Mouse (Mus musculus) hindbrain, embryonic 10.5 days (tissue): Measurements from ENCODE around the gene Slc22a5. TPM values are rescaled to one million over a fixed set of nuclear protein-coding genes. Genes with fewer than 3 reads are reported as not detected.
A peak's percentile ranks its signal among the peaks of the same experiment; 100 is the strongest.
"Not testable (repeated sequence)": the region's sequence is repeated elsewhere in the genome, so short reads cannot be mapped to it uniquely, and the experiment has no call there.

ENCODE experiments used
- DNase-seq: peaks from one replicate; pipeline ENCODE4 v3.0.0-alpha.2; 2017; ENCODE audit warnings: low spot score
- H3K27ac ChIP-seq: fragments of 300-500 bp; sonication (generic); 2 replicates; pipeline ENCODE4 v1.5.1; 2016; ENCODE audit warnings: mild to moderate bottlenecking, moderate library complexity
- H3K27me3 ChIP-seq: fragments of 300-500 bp; sonication (generic); 2 replicates; pipeline ENCODE4 v1.6.1; 2016; ENCODE audit warnings: mild to moderate bottlenecking; ENCODE audit not compliant: poor library complexity, insufficient read depth, severe bottlenecking
- H3K36me3 ChIP-seq: fragments of 300-500 bp; sonication (generic); 2 replicates; pipeline ENCODE4 v1.6.1; 2016; ENCODE audit warnings: mild to moderate bottlenecking, moderate library complexity
- H3K4me1 ChIP-seq: fragments of 300-500 bp; sonication (generic); replicated peaks from 2 replicates; pipeline ENCODE4 v1.6.1; 2016; ENCODE audit warnings: mild to moderate bottlenecking
- H3K4me3 ChIP-seq: fragments of 300-500 bp; sonication (generic); 2 replicates; pipeline ENCODE4 v1.5.1; 2016; ENCODE audit warnings: mild to moderate bottlenecking, moderate library complexity
- H3K9me3 ChIP-seq: fragments of 300-500 bp; sonication (generic); 2 replicates; pipeline ENCODE4 v1.6.1; 2016; ENCODE audit warnings: mild to moderate bottlenecking, moderate library complexity
- WGBS: fragments of 180-500 bp; shearing (Covaris S2); methylation state at CpG from one replicate; pipeline ENCODE4 v1.1.7; 2016; 5-methylcytosine and 5-hydroxymethylcytosine counted together
- polyA plus RNA-seq: library from polyadenylated mRNA; unstranded; fragments of >200 nt; fragmentation: Nextera tagmentation; extraction: Ambion mirVana; gene quantifications from 2 replicates; pipeline ENCODE4 v1.2.1, GENCODE M21; 2016

Slc22a5 gene
- polyA plus RNA-seq, 1 experiment from 2014 or later = 6.3 TPM

GRCm38 (mm10) chr11:53874706-53875105, 16.8 kb downstream of the Slc22a5 start:
- Histone ChIP-seq H3K4me3 (no peak overlapping the region), H3K27me3 (no peaks in the 10 kb centered on the region)
- 74% methylated on average over 4 of the region's 4 CpGs for WGBS

DNA sequence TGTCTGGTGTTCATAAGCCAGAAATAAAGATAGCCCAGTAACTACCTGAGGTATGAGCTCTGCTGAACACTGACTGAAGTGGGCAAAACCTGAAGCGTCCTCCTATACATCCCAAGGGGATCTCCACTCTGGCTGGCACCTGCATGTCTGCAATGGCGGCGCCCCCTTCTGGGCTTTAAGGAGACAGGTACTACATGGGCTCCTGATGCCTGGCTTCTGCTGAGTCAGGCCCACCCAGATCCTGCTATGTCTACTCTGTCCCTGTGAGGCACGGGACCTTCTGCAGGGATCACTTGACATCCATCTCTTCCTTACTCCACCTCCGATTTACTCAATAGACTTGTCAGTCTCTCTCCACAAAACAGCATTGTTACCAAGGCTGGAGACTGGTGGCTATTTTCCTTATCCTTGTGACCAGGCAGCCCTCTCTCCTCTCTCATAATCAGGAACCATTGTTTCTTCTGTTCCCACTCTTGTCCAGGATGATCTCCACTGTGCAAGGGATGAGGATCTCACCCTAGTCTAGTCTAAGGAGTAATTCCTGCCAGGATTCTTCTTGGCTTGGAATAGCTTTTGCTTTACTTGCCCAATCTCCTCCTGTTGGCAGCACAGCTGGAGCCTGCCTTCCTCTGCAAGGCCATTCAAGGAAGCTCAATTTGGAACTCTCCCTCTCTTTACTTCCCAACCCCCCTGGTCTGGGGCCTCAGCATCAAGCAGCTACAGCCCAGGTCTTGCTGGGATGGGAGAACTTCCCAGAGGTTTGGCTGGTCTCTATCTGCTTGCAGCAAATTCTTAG, 17.4 kb downstream of the Slc22a5 start:
- H3K27ac ChIP-seq, H3K4me3 ChIP-seq, H3K27me3 ChIP-seq, DNase-seq, H3K4me1 ChIP-seq, H3K9me3 ChIP-seq: not testable (repeated sequence)
- 51% methylated on average over 5 of the region's 5 CpGs for WGBS
- H3K36me3 ChIP-seq = peaks cover 26% of the 10 kb centered on the region; the same call in 1 of the 2 replicates

More at GRCm38 (mm10) chr11:53874706-53875105, 16.8 kb downstream of the Slc22a5 start:
- H3K27ac ChIP-seq = no peak overlapping the region
- DNase-seq = no peak
- H3K4me1 ChIP-seq = no peaks in the 10 kb centered on the region
- H3K9me3 ChIP-seq = no peaks in the 10 kb centered on the region
- H3K36me3 ChIP-seq = peaks cover 26% of the 10 kb centered on the region; the same call in 1 of the 2 replicates

- Histone ChIP-seq H3K4me1 (no peaks in the 10 kb centered on the region), H3K4me3 (no peak overlapping the region), H3K27ac (no peak overlapping the region), H3K9me3 (no peaks in the 10 kb centered on the region), H3K27me3 (no peaks in the 10 kb centered on the region), H3K36me3 (peaks cover 26% of the 10 kb centered on the region; the same call in 1 of the 2 replicates)
- 98% methylated on average over 2 of the region's 2 CpGs for WGBS
- DNase-seq = no peak
These were observed 19.5 kb downstream of the Slc22a5 start for GRCm38 (mm10) chr11:53871786-53872507.

GRCm38 (mm10) chr11:53869172-53869571, 22.3 kb downstream of the Slc22a5 start:
- WGBS = 91% methylated on average over 5 of the region's 5 CpGs
- no peaks in the 10 kb centered on the region for H3K9me3 ChIP-seq
- H3K27ac ChIP-seq = no peak overlapping the region
- H3K36me3 ChIP-seq = peaks cover 26% of the 10 kb centered on the region; the same call in 1 of the 2 replicates
- H3K4me3 ChIP-seq = no peak overlapping the region
- H3K27me3 ChIP-seq = no peaks in the 10 kb centered on the region
- DNase-seq = no peak
- H3K4me1 ChIP-seq = no peaks in the 10 kb centered on the region

GRCm38 (mm10) chr11:53868323-53868722, 23.1 kb downstream of the Slc22a5 start:
- not testable (repeated sequence) for H3K4me3 ChIP-seq, H3K4me1 ChIP-seq, H3K9me3 ChIP-seq, H3K27ac ChIP-seq, H3K27me3 ChIP-seq, DNase-seq
- WGBS = 41% methylated on average over 5 of the region's 5 CpGs
- H3K36me3 ChIP-seq = peaks cover 26% of the 10 kb centered on the region; the same call in 1 of the 2 replicates

DNA sequence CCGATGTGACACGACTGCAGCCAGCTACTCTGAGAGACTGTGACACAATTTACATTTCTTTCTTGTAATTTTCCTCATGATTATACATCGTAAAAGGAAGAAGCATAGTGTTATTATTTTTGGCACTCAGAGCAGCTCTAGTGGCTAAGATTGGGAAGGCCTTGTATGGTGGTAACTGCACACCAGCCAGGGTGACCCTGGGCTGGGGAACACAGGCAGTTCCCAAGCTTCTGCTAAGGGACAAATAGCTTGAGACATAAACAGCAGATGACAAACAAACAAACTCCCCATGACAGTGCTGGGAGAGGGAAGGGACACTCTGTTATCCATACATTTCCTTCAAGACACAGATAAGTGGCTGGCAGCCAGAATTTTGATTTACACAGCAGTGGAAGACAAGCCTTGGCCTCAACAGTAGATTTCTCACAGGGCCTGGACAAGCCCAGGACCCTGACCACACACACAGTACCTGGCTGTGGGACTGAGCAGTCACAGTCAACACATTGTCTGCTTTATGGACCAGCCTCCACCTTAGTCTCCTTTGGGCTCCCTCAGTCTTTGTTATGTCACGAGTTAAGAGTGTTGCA, 26.6 kb downstream of the Slc22a5 start:
- H3K4me3 ChIP-seq, H3K9me3 ChIP-seq, H3K36me3 ChIP-seq, H3K27ac ChIP-seq, H3K4me1 ChIP-seq, H3K27me3 ChIP-seq, DNase-seq: not testable (repeated sequence)
- 84% methylated on average over 2 of the region's 4 CpGs for WGBS

DNA sequence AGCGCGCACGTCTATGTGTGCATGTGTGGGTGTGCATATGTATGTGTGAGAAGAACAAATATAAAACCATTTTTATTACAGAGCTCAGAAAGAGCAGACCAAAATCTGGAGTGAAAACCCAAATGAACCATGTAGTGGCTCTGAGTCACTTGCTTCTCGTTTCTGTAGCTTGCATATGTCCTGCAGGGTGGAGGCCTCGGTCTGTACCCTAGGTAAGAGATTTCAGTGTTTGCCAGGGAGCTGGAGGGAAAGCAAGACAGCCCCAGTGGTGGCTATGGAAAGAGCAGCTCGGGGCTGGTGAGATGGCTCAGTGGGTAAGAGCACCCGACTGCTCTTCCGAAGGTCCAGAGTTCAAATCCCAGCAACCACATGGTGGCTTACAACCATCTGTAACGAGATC, 30.5 kb downstream of the Slc22a5 start:
- not testable (repeated sequence) for H3K4me1 ChIP-seq, H3K27ac ChIP-seq, DNase-seq, H3K9me3 ChIP-seq, H3K4me3 ChIP-seq, H3K36me3 ChIP-seq
- WGBS = 83% methylated on average over 9 of the region's 9 CpGs
- peaks cover 27% of the 10 kb centered on the region for H3K27me3 ChIP-seq

GRCm38 (mm10) chr11:53858761-53859580, 32.5 kb downstream of the Slc22a5 start, which contains the start of gene Gm12216:
Gene Gm12216 (minus strand): TSS chr11:53859256.
- not testable (repeated sequence) for H3K4me1 ChIP-seq, H3K36me3 ChIP-seq, H3K9me3 ChIP-seq
- peak within 1 kb of the TSS; percentile 62; the same call in 1 of the 2 replicates for H3K27ac ChIP-seq
- peak within 1 kb of the TSS; percentile 53 for H3K4me3 ChIP-seq
- H3K27me3 ChIP-seq = peaks cover 27% of the 10 kb centered on the region
- peak; percentile 44 for DNase-seq
- 14% methylated on average over 50 of the region's 50 CpGs for WGBS

GRCm38 (mm10) chr11:53858058-53858760, 33.3 kb downstream of the Slc22a5 start:
- Histone ChIP-seq H3K27ac (no peak overlapping the region), H3K4me3 (no peak overlapping the region)
- 81% methylated on average over 6 of the region's 6 CpGs for WGBS

GRCm38 (mm10) chr11:53853665-53854064, 37.8 kb downstream of the Slc22a5 start:
- H3K36me3 ChIP-seq = no peaks in the 10 kb centered on the region
- peaks cover 25% of the 10 kb centered on the region for H3K27me3 ChIP-seq
- DNase-seq = no peak
- H3K4me1 ChIP-seq = 0 out of 2 replicates have a peak, but pooled peaks cover 6% of the 10 kb centered on the region
- no peaks in the 10 kb centered on the region for H3K9me3 ChIP-seq
- H3K27ac ChIP-seq = no peak overlapping the region
- WGBS = 57% methylated on average over 5 of the region's 5 CpGs
- no peak overlapping the region for H3K4me3 ChIP-seq

More at GRCm38 (mm10) chr11:53858058-53858760, 33.3 kb downstream of the Slc22a5 start:
- DNase-seq = no peak
- peaks cover 4% of the 10 kb centered on the region; the same call in 1 of the 2 replicates for H3K4me1 ChIP-seq
- no peaks in the 10 kb centered on the region for H3K9me3 ChIP-seq
- H3K27me3 ChIP-seq = peaks cover 27% of the 10 kb centered on the region
- no peaks in the 10 kb centered on the region for H3K36me3 ChIP-seq

GRCm38 (mm10) chr11:53851795-53852194, 39.7 kb downstream of the Slc22a5 start:
- Histone ChIP-seq H3K9me3 (no peaks in the 10 kb centered on the region), H3K4me1 (0 out of 2 replicates have a peak, but pooled peaks cover 6% of the 10 kb centered on the region), H3K4me3 (no peak overlapping the region), H3K27ac (no peak overlapping the region), H3K36me3 (no peaks in the 10 kb centered on the region), H3K27me3 (peaks cover 6% of the 10 kb centered on the region; the same call in 1 of the 2 replicates)
- WGBS = 45% methylated on average over 5 of the region's 5 CpGs
- DNase-seq = no peak
